Mouse (Mus musculus): ENCODE measurements around the gene Btbd17. TPM values are rescaled to one million over a fixed set of nuclear protein-coding genes. Genes with fewer than 3 reads are reported as not detected.

Btbd17 gene
- polyA plus RNA-seq, 1 experiment from 2014 or later: not detected

- Histone ChIP-seq H3K4me2 (no peak overlapping the region), H3K27ac (replicated peaks) (no peak overlapping the region), H3K27me3 (replicated peaks) (0 out of 2 replicates have a peak, but pooled peaks cover 10% of the 10 kb centered on the region), H3K9me3 (no peaks in the 10 kb centered on the region), H3K4me1 (peaks cover 9% of the 10 kb centered on the region), H3K4me3 (no peak overlapping the region), H3K36me3 (no peaks in the 10 kb centered on the region), H3K9ac (no peak overlapping the region)
- 54% methylated on average over 15 of the region's 15 CpGs for WGBS
- ATAC-seq (ENCODE audit: extremely low read depth, insufficient number of reproducible peaks, low FRiP score, low TSS enrichment): no peak
Observed at GRCm38 (mm10) chr11:114802540-114803267, 7.0 kb upstream of the Btbd17 start.

GRCm38 (mm10) chr11:114801906-114802305 is 6.2 kb upstream of the Btbd17 start:
- Histone ChIP-seq H3K4me3 (no peak overlapping the region), H3K36me3 (no peaks in the 10 kb centered on the region), H3K9ac (no peak overlapping the region), H3K27me3 (replicated peaks) (0 out of 2 replicates have a peak, but pooled peaks cover 10% of the 10 kb centered on the region), H3K27ac (replicated peaks) (no peak overlapping the region), H3K4me1 (peaks cover 5% of the 10 kb centered on the region; the same call in 1 of the 2 replicates), H3K9me3 (no peaks in the 10 kb centered on the region), H3K4me2 (no peak overlapping the region)
- WGBS: 85% methylated on average over 1 of the region's 1 CpGs
- ATAC-seq (ENCODE audit: extremely low read depth, insufficient number of reproducible peaks, low FRiP score, low TSS enrichment): no peak

- Histone ChIP-seq H3K36me3 (no peaks in the 10 kb centered on the region), H3K4me2 (no peak within 1 kb of the TSS), H3K4me1 (peaks cover 11% of the 10 kb centered on the region), H3K27me3 (replicated peaks) (peaks cover 29% of the 10 kb centered on the region), H3K4me3 (no peak within 1 kb of the TSS), H3K9me3 (no peaks in the 10 kb centered on the region), H3K9ac (no peak within 1 kb of the TSS), H3K27ac (replicated peaks) (no peak within 1 kb of the TSS)
- no peak for ATAC-seq (ENCODE audit: extremely low read depth, insufficient number of reproducible peaks, low FRiP score, low TSS enrichment)
- 79% methylated on average over 3 of the region's 3 CpGs for WGBS
Observed at GRCm38 (mm10) chr11:114798624-114799023, 2.9 kb upstream of the Btbd17 start, which contains the start of gene Gpr142. Gpr142 (plus strand) TSS chr11:114798924.

- Histone ChIP-seq H3K9ac (no peak overlapping the region), H3K4me2 (no peak overlapping the region), H3K27ac (replicated peaks) (no peak overlapping the region), H3K9me3 (no peaks in the 10 kb centered on the region), H3K4me3 (no peak overlapping the region), H3K36me3 (no peaks in the 10 kb centered on the region), H3K27me3 (replicated peaks) (peaks cover 35% of the 10 kb centered on the region), H3K4me1 (peaks cover 8% of the 10 kb centered on the region)
- WGBS: 74% methylated on average over 3 of the region's 3 CpGs
- no peak for ATAC-seq (ENCODE audit: extremely low read depth, insufficient number of reproducible peaks, low FRiP score, low TSS enrichment)
Observed at GRCm38 (mm10) chr11:114797981-114798380, 2.2 kb upstream of the Btbd17 start.

GRCm38 (mm10) chr11:114797176-114797575 is 1.4 kb upstream of the Btbd17 start:
- 81% methylated on average over 7 of the region's 7 CpGs for WGBS

GRCm38 (mm10) chr11:114795231-114795746 is 456 bp downstream of the Btbd17 start:
- Histone ChIP-seq H3K4me1 (peaks cover 21% of the 10 kb centered on the region), H3K36me3 (no peaks in the 10 kb centered on the region), H3K9me3 (no peaks in the 10 kb centered on the region), H3K4me2 (peak overlapping the region; percentile 73), H3K27me3 (replicated peaks) (peaks cover 62% of the 10 kb centered on the region), H3K4me3 (peak overlapping the region; percentile 52), H3K9ac (peak overlapping the region; percentile 61; the same call in 1 of the 2 replicates), H3K27ac (replicated peaks) (no peak overlapping the region)
- 2% methylated on average over 7 of the region's 7 CpGs for WGBS
- no peak for ATAC-seq (ENCODE audit: extremely low read depth, insufficient number of reproducible peaks, low FRiP score, low TSS enrichment)

More at GRCm38 (mm10) chr11:114797176-114797575, 1.4 kb upstream of the Btbd17 start:
- Histone ChIP-seq H3K27me3 (replicated peaks) (peaks cover 43% of the 10 kb centered on the region), H3K4me1 (peaks cover 9% of the 10 kb centered on the region), H3K36me3 (no peaks in the 10 kb centered on the region), H3K9me3 (no peaks in the 10 kb centered on the region), H3K9ac (no peak overlapping the region), H3K4me3 (no peak overlapping the region), H3K27ac (replicated peaks) (no peak overlapping the region), H3K4me2 (no peak overlapping the region)
- no peak for ATAC-seq (ENCODE audit: extremely low read depth, insufficient number of reproducible peaks, low FRiP score, low TSS enrichment)

GRCm38 (mm10) chr11:114794691-114795090 is 1.1 kb downstream of the Btbd17 start:
- Histone ChIP-seq H3K9ac (no peak overlapping the region), H3K27ac (replicated peaks) (no peak overlapping the region), H3K4me2 (no peak overlapping the region), H3K4me3 (no peak overlapping the region), H3K27me3 (replicated peaks) (peaks cover 68% of the 10 kb centered on the region), H3K36me3 (no peaks in the 10 kb centered on the region), H3K9me3 (no peaks in the 10 kb centered on the region), H3K4me1 (peaks cover 21% of the 10 kb centered on the region)
- no peak; the same call in 1 of the 2 replicates for ATAC-seq (ENCODE audit: extremely low read depth, insufficient number of reproducible peaks, low FRiP score, low TSS enrichment)
- WGBS: 61% methylated on average over 4 of the region's 4 CpGs

GRCm38 (mm10) chr11:114793868-114794545 is 1.7 kb downstream of the Btbd17 start:
- ATAC-seq (ENCODE audit: extremely low read depth, insufficient number of reproducible peaks, low FRiP score, low TSS enrichment): no peak
- Histone ChIP-seq H3K9me3 (no peaks in the 10 kb centered on the region), H3K9ac (no peak overlapping the region), H3K27ac (replicated peaks) (no peak overlapping the region), H3K27me3 (replicated peaks) (peaks cover 74% of the 10 kb centered on the region), H3K4me1 (peaks cover 24% of the 10 kb centered on the region), H3K4me2 (no peak overlapping the region), H3K36me3 (no peaks in the 10 kb centered on the region), H3K4me3 (no peak overlapping the region)
- WGBS: 62% methylated on average over 19 of the region's 19 CpGs

- Histone ChIP-seq H3K27me3 (replicated peaks) (peaks cover 84% of the 10 kb centered on the region), H3K4me3 (no peak overlapping the region), H3K4me1 (peaks cover 24% of the 10 kb centered on the region), H3K9ac (no peak overlapping the region), H3K36me3 (no peaks in the 10 kb centered on the region), H3K9me3 (no peaks in the 10 kb centered on the region), H3K27ac (replicated peaks) (no peak overlapping the region), H3K4me2 (no peak overlapping the region)
- no peak for ATAC-seq (ENCODE audit: extremely low read depth, insufficient number of reproducible peaks, low FRiP score, low TSS enrichment)
- 46% methylated on average over 5 of the region's 5 CpGs for WGBS
Observed at GRCm38 (mm10) chr11:114792931-114793494, 2.7 kb downstream of the Btbd17 start.

- ATAC-seq (ENCODE audit: extremely low read depth, insufficient number of reproducible peaks, low FRiP score, low TSS enrichment): no peak
- H3K4me2 ChIP-seq: peak overlapping the region; percentile 84
- peaks cover 24% of the 10 kb centered on the region for H3K4me1 ChIP-seq
- H3K27ac ChIP-seq (replicated peaks): no peak overlapping the region
- H3K4me3 ChIP-seq: peak overlapping the region; percentile 53
- H3K27me3 ChIP-seq (replicated peaks): peaks cover 95% of the 10 kb centered on the region
- WGBS: 1% methylated on average over 58 of the region's 59 CpGs
- H3K9ac ChIP-seq: peak overlapping the region; percentile 53
- H3K9me3 ChIP-seq: no peaks in the 10 kb centered on the region
- no peaks in the 10 kb centered on the region for H3K36me3 ChIP-seq
Observed at GRCm38 (mm10) chr11:114791891-114792411, 3.8 kb downstream of the Btbd17 start.

GRCm38 (mm10) chr11:114791351-114791889 is 4.3 kb downstream of the Btbd17 start:
- peak overlapping the region; percentile 53 for H3K9ac ChIP-seq
- WGBS: 3% methylated on average over 50 of the region's 50 CpGs
- H3K4me2 ChIP-seq: peak overlapping the region; percentile 84
- no peaks in the 10 kb centered on the region for H3K36me3 ChIP-seq
- H3K27me3 ChIP-seq (replicated peaks): peaks cover 97% of the 10 kb centered on the region
- peak overlapping the region; percentile 53 for H3K4me3 ChIP-seq
- peaks cover 28% of the 10 kb centered on the region for H3K4me1 ChIP-seq
- no peak for ATAC-seq (ENCODE audit: extremely low read depth, insufficient number of reproducible peaks, low FRiP score, low TSS enrichment)
- H3K27ac ChIP-seq (replicated peaks): no peak overlapping the region
- H3K9me3 ChIP-seq: no peaks in the 10 kb centered on the region

All from heart, embryonic 13.5 days (tissue).